Mouse (Mus musculus) thymus, adult 2 months (tissue): ENCODE measurements around the gene Gm45783. TPM values are rescaled to one million over a fixed set of nuclear protein-coding genes. Genes with fewer than 3 reads are reported as not detected.
A peak's percentile ranks its signal among the peaks of the same experiment; 100 is the strongest.
"Not testable (repeated sequence)": the region's sequence is repeated elsewhere in the genome, so short reads cannot be mapped to it uniquely, and the experiment has no call there.

Experiments
- DNase-seq: peaks from one replicate; pipeline ENCODE4 v3.0.0; 2021
- H3K27ac ChIP-seq: fragments of 200-500 bp; 2 replicates; pipeline ENCODE4 v1.5.1; 2012; ENCODE audit warnings: low read length, control low read depth; ENCODE audit not compliant: control insufficient read depth, insufficient read depth
- H3K27me3 ChIP-seq: fragments of 200-500 bp; 2 replicates; pipeline ENCODE4 v1.6.1; 2012; ENCODE audit warnings: mild to moderate bottlenecking, low read length, moderate library complexity, mixed read lengths; ENCODE audit not compliant: control insufficient read depth, insufficient read depth
- H3K36me3 ChIP-seq: fragments of 200-500 bp; 2 replicates; pipeline ENCODE4 v1.6.1; 2012; ENCODE audit warnings: mild to moderate bottlenecking, low read length, moderate library complexity; ENCODE audit not compliant: control insufficient read depth, insufficient read depth
- H3K4me1 ChIP-seq: fragments of 200-500 bp; replicated peaks from 2 replicates; pipeline ENCODE4 v1.6.1; 2012; ENCODE audit warnings: low read length; ENCODE audit not compliant: control insufficient read depth, insufficient read depth
- H3K4me3 ChIP-seq: fragments of 200-500 bp; 2 replicates; pipeline ENCODE4 v1.5.1; 2012; ENCODE audit warnings: mild to moderate bottlenecking, low read length, control low read depth, moderate library complexity; ENCODE audit not compliant: control insufficient read depth, insufficient read depth
- CTCF ChIP-seq: fragments of 200-500 bp; IDR thresholded peaks from 2 replicates; pipeline ENCODE4 v1.5.1; 2012; ENCODE audit warnings: mild to moderate bottlenecking, control low read depth, low read length, moderate library complexity, borderline replicate concordance; ENCODE audit not compliant: control insufficient read depth, poor library complexity, insufficient read depth; ENCODE audit errors: extremely low read depth
- POLR2A ChIP-seq: fragments of 200-500 bp; IDR thresholded peaks from 2 replicates; pipeline ENCODE4 v1.6.1; 2012; ENCODE audit warnings: mild to moderate bottlenecking, low read length, control low read depth, moderate library complexity; ENCODE audit not compliant: control insufficient read depth, poor library complexity, insufficient read depth; ENCODE audit errors: extremely low read depth
- WGBS: fragments of 180-500 bp; shearing (Covaris S2); methylation state at CpG from one replicate; pipeline ENCODE4 v1.1.7; 2018; 5-methylcytosine and 5-hydroxymethylcytosine counted together
- polyA plus RNA-seq: library from polyadenylated mRNA; depleted of rRNA; stranded (reverse); fragments of >200 nt; gene quantifications from 2 replicates; pipeline ENCODE4 v1.2.3, GENCODE M21; 2012; rRNA removed

Gene Gm45783
- not detected in 2 replicates for polyA plus RNA-seq

DNA sequence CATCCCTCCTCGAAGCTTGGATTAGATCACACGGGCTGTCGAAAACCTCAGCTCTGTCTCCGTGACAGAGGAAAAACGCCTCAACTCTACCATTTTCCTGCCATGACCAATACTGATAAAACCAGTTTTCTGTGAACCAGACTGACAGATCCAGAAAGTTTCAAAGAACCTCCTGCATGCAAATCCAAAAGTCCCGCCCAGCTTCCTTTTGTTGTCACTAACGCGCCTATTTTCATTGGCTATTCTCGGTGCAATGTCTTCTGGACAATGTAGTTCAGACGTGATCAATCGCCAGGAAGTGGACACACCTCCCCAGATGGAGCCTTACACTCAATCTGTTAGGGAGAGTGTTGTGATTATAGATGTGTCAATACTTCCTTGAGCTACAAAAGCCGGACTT, at the start of gene Gm45783:
TSS of gene Gm45783 (minus strand) at position 143 of the 400 bp plus-strand sequence.
- not testable (repeated sequence) for H3K4me1 ChIP-seq, H3K4me3 ChIP-seq, H3K27ac ChIP-seq, H3K27me3 ChIP-seq, DNase-seq, H3K36me3 ChIP-seq
- 47% methylated on average over 12 of the region's 12 CpGs for WGBS

DNA sequence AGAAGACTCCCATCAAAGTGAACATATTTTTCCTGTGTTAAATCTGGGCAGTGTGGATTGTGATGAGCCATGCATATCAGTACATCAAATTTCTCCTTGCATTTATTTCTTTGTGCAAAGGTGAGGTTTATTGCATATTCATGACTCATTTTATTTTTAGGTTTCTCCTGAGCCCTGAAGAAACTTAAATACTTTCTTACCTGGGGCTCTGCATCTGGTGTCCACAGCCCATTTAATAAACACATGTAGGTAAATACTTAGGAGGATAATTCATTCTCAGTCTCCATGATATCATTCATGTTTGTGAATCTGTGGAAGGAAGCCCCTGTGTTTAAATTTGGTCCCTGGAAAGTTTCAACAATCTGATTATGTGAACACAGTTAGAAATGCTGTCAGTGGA, 25.2 kb upstream of the Gm45783 start, which contains the start of gene Vmn2r31:
TSS of gene Vmn2r31 (minus strand) at position 101 of the 400 bp plus-strand sequence.
- H3K4me3 ChIP-seq, H3K4me1 ChIP-seq, H3K36me3 ChIP-seq, H3K27me3 ChIP-seq, H3K27ac ChIP-seq, DNase-seq: not testable (repeated sequence)

DNA sequence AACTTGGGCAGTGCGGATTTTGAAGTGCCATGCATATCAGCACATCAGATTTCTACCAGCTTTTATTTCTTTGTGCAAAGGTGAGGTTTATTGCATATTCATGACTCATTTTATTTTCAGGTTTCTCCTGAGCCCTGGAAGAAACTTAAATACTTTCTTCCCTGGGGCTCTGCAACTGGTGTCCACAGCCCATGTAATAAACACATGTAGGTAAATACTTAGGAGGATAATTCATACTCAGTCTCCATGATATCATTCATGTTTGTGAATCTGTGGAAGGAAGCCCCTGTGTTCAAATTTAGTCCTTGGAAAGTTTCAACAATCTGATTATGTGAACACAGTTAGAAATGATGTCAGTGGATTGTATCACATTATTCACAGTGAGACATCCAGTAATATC, 36.9 kb downstream of the Gm45783 start, which contains the start of gene Vmn2r30:
TSS of gene Vmn2r30 (minus strand) at position 101 of the 400 bp plus-strand sequence.
- not testable (repeated sequence) for DNase-seq, H3K4me1 ChIP-seq, H3K27ac ChIP-seq, H3K36me3 ChIP-seq, H3K27me3 ChIP-seq, H3K4me3 ChIP-seq
- 50% methylated on average over 1 of the region's 1 CpGs for WGBS

- H3K36me3 ChIP-seq = peaks cover 33% of the 10 kb centered on the region
- WGBS = 77% methylated on average over 16 of the region's 16 CpGs
These were observed 78.8 kb downstream of the Gm45783 start for GRCm38 (mm10) chr7:7295595-7295994.

More at GRCm38 (mm10) chr7:7295595-7295994, 78.8 kb downstream of the Gm45783 start:
- H3K27me3 ChIP-seq = no peaks in the 10 kb centered on the region; the same call in 1 of the 2 replicates
- peaks cover 6% of the 10 kb centered on the region for H3K4me1 ChIP-seq
- DNase-seq = peak; percentile 54
- peak; percentile 13; the same call in 1 of the 2 replicates for TF ChIP-seq CTCF
- no peak for TF ChIP-seq POLR2A
- H3K4me3 ChIP-seq = no peak overlapping the region
- H3K27ac ChIP-seq = no peak overlapping the region

Other genes with a start within 250 kb of the Gm45783 start
- gene Zfp773, start 237.8 kb downstream of the Gm45783 start, polyA plus RNA-seq = 1.4 and 1.7 TPM in 2 replicates
- 0.66 and 0.80 TPM in 2 replicates for gene Zfp418, start 203.2 kb downstream of the Gm45783 start, polyA plus RNA-seq
- gene Zfp772, start 164.6 kb downstream of the Gm45783 start, polyA plus RNA-seq = 1.3 TPM in 2 replicates
- 0.08 and 0.14 TPM in 2 replicates for gene Vmn2r29, start 127.2 kb downstream of the Gm45783 start, polyA plus RNA-seq
- gene Gm45844, start 96.3 kb downstream of the Gm45783 start, polyA plus RNA-seq = 0.38 and 2.3 TPM in 2 replicates
- 43.0 and 46.7 TPM in 2 replicates for gene Clcn4, start 73.7 kb downstream of the Gm45783 start, polyA plus RNA-seq
- not detected in 2 replicates for gene Vmn2r30, start 37.0 kb downstream of the Gm45783 start, polyA plus RNA-seq
- not detected in 2 replicates for gene Vmn2r31, start 25.1 kb upstream of the Gm45783 start, polyA plus RNA-seq
- gene Vmn2r32, start 105.4 kb upstream of the Gm45783 start, polyA plus RNA-seq = not detected in 2 replicates
- not detected in 2 replicates for gene Vmn2r33, start 192.2 kb upstream of the Gm45783 start, polyA plus RNA-seq